Mouse (Mus musculus) liver, adult 2 months (tissue): Measurements from ENCODE around the gene Hoxc5.

ENCODE experiments used
- CTCF ChIP-seq: fragments of 200-500 bp; IDR thresholded peaks from 2 replicates; pipeline ENCODE4 v1.5.1; 2011; ENCODE audit warnings: low read depth, low read length, control low read depth
- POLR2A ChIP-seq: fragments of 200-500 bp; IDR thresholded peaks from 2 replicates; pipeline ENCODE4 v1.6.1; 2011; ENCODE audit warnings: low read length, control low read depth; ENCODE audit not compliant: insufficient read depth; ENCODE audit errors: extremely low read depth

- TF ChIP-seq CTCF (no peak), POLR2A (no peak)
Measured at GRCm38 (mm10) chr15:102961728-102962127, 5.5 kb upstream of the Hoxc5 start.
